Mouse (Mus musculus): ENCODE data around the gene Dkk1.

DNA sequence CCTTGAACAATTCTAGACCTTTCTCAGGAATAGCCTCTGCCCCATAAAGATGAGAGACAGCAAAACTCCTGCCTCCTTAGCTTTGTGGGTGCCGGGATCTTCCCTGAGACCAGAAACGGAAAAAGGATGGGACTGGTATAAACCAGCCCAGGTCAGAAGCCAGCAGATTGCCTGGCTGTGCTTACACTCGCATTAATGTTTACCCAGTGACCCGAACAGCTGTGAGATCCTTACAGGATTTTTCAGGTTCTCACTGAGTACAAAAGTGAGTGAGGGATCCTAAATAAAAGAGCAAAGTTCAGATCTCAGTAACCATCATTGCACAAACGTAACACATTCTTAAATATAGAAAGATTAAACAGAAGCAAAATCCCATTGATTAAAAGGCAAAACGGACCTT, 32.7 kb downstream of the Dkk1 start:
- no peak for TF ChIP-seq TAL1 (IDR thresholded peaks at IDR 0.05; ENCODE audit: low read length)
- TF ChIP-seq GATA1 (IDR thresholded peaks at IDR 0.05; ENCODE audit: low read length) = no peak

Measured in erythroblast, embryonic 14.5 days (primary cell).